1 mouse cellular context compared by ENCODE assay signal in genomic region chr4:150138084-150138543, GRCm38 (mm10).
TF ChIP-seq lines count a peak whose summit lies in the region.

No protein-coding gene starts in this region.

TF ChIP-seq in CH12.LX, 34 proteins besides CTCF, POLR2A, EP300 and RAD21 (continued from another document):
- TF ChIP-seq HCFC1 (IDR thresholded peaks at IDR 0.05; ENCODE audit: low read depth, low read length) (no peak), PAX5 (IDR thresholded peaks at IDR 0.05; ENCODE audit: low read length) (no peak), JUND (conservative IDR thresholded peaks at IDR 0.05; ENCODE audit: low read depth, low read length) (peak; percentile 80), GABPA (IDR thresholded peaks at IDR 0.05; ENCODE audit: insufficient replicate concordance, low read depth, low read length) (no peak), NRF1 (IDR thresholded peaks at IDR 0.05; ENCODE audit: low read depth, low read length) (0 out of 2 replicates have a peak, but pooled peaks have one; percentile 18), POLR2AphosphoS2 (IDR thresholded peaks at IDR 0.05; ENCODE audit: low read depth, low read length) (peak; percentile 77; the same call in 1 of the 2 replicates), TCF12 (IDR thresholded peaks at IDR 0.05; ENCODE audit: low read depth, low read length) (peak; percentile 72; the same call in 1 of the 2 replicates), UBTF (IDR thresholded peaks at IDR 0.05; ENCODE audit: low read depth, low read length) (no peak), IRF4 (IDR thresholded peaks at IDR 0.05; ENCODE audit: low read depth, low read length) (peak; percentile 80), CHD2 (IDR thresholded peaks at IDR 0.05; ENCODE audit: low read length) (0 out of 2 replicates have a peak, but pooled peaks have one; percentile 50), ZKSCAN1 (IDR thresholded peaks at IDR 0.05; ENCODE audit: borderline replicate concordance, low read depth, low read length) (no peak), ETS1 (conservative IDR thresholded peaks at IDR 0.05; ENCODE audit: low read depth, low read length) (peak; percentile 88), SMC3 (IDR thresholded peaks at IDR 0.05; ENCODE audit: low read depth, low read length) (no peak), ZNF384 (IDR thresholded peaks at IDR 0.05; ENCODE audit: low read depth, low read length) (peak; percentile 89)
